Mouse (Mus musculus) gastrocnemius, postnatal 10 days (tissue): Measurements from ENCODE around the gene Amh. TPM values are rescaled to one million over a fixed set of nuclear protein-coding genes. Genes with fewer than 3 reads are reported as not detected.

ENCODE experiments used
- DNase-seq: peaks from one replicate; pipeline ENCODE4 v3.0.0; 2021; ENCODE audit warnings: mixed read lengths
- long read RNA-seq, 2 experiments: library from polyadenylated mRNA; stranded (forward); transcript quantifications; one replicate each; pipeline ENCODE4 v2.0.0; 2021
- total RNA-seq, 2 experiments: library from RNA; stranded (reverse); gene quantifications; 2 replicates each; pipeline ENCODE4 v1.2.3; 2021

Amh gene
- total RNA-seq, result under 1 TPM; 0.20 to 0.52 TPM
- long read RNA-seq, experiment 1, result 0 reads
- long read RNA-seq, experiment 2, result 0 reads

DNA sequence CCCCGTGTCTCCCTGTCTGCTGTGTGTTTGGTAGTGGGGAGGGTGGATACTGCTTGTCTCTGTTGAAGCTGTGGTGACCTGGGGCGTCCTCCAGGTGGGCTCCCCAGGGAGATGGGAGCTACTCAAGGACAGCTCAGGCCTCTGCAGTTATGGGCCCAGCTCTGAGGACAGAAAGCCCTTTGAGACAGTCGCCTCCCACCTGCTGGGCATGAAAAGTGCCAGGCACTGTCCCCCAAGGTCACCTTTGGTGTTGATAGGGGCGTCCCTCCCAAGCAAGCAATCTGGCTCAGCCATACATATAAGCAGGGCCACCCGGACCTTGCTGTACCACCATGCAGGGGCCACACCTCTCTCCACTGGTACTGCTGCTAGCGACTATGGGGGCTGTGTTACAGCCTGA lies at the start of gene Amh:
TSS of gene Amh (plus strand) at position 328 of the 400 bp plus-strand sequence.
- no peak for DNase-seq

DNA sequence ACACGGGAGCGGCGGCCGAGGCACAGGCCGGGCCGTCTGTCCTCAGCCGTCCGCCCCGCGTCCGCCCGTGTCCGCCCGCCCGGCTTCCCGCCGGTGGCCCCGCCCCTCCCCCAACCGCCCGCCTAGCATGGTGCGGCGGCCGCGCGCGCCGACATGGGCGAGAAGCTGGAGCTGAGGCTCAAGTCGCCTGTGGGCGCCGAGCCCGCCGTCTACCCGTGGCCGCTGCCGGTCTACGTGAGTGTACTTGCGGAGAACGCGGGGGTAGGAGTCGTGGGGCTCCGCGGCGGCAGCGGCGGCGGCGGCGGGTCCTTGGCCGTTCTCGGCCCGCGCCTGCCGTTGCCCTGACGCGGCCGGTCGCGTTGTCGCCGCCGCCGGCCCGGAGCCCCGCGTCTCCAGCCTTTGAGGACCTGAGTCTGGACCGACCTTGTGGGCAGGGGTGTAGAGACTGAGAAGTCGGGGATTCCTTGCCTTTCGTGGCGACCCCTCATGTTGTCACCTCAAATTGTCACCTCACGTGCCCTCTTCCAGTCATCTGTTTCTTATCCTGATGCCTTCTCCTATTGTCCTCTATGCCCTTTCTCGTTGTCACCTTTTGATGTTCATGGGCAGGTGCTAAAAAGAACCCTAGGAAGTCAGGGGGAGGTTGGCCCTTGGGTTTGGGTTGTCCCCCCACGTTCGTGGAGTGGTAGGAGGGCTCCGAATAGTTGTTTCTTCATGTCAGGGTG lies 49.6 kb upstream of the Amh start:
- no peak for DNase-seq

DNA sequence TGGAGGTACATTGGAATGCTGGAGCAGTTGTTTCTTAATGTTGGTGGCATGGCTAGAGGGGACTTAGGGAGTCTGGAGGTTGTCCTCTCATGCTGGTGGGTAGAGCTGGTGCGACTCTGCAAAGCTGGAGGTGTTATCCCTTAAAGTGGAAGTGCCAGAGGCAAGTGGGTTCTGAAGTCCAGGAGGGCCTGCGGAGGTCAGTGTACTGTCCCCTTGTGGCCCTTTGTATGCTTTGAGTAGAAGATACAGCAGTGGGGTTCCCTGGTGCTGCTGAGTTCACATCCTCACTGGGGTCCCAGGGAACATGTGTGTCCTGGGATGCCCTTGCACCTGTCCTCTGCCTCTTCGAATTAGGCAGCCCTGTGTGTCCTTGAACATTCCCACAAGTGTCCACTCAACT lies 48.9 kb upstream of the Amh start:
- DNase-seq, result no peak

DNA sequence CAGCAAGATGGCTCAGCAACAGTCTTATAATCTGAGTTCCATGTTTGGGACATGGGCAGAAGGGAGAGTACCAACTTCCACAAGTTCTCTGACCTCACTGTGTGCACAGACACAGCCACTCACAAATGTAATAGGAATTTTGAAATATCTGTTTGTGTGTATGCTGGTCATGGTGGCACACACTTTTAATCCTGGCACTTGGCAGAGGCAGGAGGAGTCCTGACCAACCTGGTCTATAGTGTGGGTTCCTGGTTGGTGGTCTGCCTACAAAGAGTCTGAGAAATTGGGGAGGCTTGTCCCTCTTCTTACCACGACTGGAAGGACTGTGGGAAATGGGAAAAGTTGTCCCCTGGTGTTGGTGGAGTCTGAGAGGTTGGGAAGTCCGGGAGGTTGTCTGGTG lies 48.5 kb upstream of the Amh start:
- DNase-seq, result no peak

DNA sequence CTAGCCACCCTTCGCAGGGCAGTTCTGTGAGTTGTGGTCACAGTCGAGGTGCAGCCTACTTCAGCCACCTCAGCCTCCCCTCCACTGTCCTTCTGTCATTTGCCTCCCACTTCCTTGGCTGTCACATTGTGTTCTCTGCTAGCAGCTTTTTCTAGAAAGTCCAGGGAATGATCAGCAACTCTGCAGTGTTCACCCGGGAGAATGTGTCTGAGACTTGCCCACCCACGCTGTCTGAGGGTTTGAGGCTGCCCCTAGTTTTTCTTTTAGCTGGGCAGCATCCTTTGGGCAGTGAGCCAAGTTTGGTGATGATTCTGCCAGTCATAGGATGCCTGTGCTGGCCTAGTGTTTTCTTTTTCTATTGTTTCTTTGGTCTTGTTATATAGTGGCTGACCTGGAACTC lies 48.1 kb upstream of the Amh start:
- no peak for DNase-seq

DNA sequence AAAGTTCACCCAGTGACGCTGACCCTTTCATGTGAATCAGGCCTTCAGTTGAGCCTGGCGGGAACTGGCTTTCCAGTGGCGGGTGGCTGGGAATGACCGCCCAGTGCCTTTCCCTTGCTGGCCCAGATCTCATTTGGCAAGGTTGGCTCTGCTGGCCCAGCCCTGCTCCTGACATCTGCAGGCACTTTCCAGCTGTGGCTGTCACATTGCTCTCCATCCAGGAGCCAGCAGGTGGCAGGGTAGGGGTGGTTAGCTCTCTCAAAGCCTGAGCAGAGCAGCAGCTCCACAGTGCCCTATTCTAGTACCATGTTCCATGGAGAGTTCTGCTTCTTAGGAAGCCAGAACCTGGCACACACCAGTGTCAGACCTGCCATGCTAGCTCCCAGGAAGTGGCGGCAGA lies 47.3 kb upstream of the Amh start:
- peak; percentile 78 for DNase-seq

DNA sequence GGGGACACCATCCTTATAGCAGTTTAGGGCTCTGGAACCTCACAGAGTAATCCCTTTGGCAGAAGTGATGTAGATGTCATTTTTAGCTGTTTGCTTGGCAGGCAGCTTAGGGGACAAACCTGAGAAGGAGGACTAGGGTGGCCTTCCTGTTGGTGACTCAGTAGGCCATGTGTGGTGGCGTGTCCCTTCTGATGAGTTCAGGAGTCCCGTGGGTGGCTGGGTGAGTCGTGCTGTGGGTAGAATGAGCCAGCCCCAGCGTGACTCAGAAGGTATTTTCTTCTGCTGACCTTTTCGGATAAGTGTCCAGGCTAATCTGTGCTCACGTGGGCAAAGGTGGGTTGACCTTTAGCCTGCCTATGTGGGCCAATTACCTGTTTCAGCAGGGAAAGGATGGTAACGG lies 46.4 kb upstream of the Amh start:
- DNase-seq, result no peak

DNA sequence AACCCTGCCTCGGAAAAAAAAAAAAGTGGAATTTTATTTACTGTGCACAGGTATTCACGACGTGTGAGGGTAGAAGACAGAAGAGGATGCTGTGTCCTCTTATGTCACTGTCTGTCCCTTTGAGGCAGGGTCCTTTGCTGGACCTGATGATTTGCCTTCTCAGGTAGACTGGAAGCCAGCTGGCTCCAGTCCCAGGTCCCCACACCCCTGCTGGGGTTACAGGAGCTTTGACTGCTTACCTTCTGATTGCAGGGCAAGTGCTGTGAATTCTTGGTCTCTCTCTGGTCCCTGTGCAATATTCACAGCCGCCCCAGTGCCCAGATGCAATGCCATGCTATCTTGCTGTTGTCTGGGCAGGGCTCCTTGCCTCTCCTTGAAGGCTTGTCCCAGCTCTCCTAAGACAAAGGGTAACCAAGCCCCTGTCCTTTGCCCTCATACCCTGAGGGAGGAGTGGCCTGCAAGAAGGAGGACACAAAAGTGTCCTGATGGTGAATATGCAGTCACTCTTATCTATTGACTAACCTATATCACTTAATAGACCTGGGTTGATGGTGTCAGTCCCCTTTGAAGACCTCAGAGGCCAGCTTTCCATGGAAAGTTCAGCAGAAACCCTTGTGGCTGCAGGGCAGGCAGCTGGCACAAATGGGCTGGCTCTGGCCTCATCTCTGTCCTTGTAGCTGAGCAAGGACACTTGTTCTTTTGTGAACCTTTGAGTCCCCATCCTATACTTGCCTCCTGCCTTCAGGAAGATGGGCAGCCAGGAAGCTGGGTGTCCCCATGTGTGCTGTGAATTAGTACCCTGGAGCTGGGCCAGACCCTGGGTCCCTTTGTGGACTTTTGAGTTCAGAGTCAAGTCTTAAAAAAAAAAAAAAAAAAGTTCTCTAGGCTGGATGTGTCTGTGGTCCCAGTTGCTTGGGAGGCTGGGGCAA lies 44.2 kb upstream of the Amh start:
- DNase-seq, result no peak

DNA sequence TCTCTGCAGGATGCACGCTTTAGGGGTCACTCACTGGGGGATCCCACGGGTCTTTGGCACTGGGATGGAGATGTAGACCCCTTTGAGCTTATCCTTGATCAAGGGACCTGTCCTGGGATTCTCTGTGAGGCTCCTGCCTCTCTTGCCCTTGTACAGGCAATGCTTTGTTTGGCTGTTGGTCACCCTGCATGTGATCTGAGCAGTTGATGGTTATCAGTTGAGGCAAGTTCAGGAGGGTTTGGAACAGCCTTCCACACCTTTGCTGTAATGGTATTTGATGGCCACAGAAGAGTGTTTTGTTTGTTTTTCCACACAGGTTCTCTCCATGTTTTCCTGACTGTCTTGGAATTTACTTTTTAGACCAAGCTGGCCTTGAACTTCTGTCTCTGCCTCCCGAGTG lies 43.2 kb upstream of the Amh start:
- no peak for DNase-seq

DNA sequence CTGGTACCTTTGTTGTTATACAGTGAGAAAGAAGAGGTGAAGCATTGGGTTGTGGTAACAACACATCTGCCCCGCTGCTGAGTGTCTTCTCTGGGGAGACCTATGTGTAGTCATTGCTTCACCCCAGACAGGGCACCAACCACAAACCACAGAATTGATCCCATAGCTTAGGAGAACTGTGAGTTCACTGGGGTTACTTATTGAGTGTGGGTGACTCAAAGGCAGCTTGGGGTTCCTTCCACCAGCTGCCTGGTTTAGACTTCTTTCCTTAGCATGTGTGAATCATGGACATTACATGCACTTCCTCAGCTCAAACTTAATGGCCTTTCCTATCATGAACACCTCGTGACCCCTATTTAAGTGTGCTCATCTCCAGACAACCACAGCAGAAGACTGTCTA lies 41.5 kb upstream of the Amh start:
- DNase-seq, result no peak

DNA sequence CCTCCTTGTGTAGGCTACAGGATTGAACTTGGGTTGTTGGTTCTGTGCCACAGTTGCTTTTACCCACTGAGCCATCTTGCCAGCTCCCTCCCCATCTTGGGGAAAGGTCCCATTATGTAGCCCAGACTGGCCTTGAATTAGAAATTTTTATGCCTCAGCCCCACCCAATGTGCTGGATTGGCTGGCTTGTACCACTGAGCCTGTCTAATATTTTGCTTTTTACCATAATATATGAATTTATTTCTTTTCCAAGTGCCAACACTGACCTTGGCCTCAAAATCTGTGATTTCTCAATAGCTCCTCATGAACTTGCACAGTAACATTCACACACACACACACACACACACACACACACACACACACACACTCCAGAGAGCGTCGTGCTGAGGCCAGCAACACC lies 39.3 kb upstream of the Amh start:
- no peak for DNase-seq

DNA sequence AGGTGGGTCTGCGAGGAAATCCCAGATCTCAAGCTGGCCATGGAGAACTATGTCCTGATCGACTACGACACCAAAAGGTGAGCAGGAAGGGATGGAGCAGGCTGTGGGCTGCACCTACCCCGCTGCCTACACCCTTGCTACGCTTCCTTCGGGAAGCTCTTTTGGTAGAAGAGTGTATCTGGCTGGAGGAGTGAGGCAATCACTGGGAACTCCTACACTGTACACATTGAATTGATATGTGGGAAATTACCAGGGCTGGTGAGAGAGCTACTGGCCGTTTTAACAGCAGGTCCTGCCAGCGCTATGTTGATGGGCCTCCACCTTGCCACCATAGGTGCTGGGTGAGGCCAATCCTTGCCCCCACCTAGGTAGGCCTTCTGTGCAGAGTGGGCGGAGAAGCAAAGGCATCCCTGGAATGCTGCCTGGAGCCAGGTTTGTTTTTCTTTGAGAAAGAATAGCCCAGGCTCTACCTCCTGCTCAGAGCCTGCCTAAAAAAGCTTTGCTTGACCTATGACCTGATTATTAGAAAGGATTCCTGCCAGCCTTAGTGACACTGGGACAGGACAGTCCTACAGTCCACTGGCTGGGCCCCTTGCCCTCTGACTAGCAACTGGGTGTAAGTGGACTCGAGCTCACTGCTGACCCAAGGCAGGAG lies 38.8 kb upstream of the Amh start:
- no peak for DNase-seq

DNA sequence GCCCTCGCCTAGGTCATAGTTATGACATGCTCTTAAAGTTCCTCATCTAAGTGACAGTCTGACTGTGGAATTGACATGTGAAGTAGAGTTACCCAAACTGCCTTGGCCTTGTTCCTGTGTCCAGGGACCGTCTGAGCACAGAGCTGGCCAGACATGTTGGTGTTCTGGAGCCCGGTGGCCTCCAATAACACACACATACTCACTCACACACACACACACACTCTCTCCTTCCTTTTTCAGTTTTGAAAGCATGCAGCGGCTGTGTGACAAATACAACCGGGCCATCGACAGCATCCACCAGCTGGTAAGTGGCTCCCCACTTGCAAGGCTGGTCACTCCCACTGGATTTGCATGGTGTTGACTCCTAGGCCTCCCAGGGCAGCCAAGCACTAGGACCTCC lies 36.7 kb upstream of the Amh start:
- no peak for DNase-seq

DNA sequence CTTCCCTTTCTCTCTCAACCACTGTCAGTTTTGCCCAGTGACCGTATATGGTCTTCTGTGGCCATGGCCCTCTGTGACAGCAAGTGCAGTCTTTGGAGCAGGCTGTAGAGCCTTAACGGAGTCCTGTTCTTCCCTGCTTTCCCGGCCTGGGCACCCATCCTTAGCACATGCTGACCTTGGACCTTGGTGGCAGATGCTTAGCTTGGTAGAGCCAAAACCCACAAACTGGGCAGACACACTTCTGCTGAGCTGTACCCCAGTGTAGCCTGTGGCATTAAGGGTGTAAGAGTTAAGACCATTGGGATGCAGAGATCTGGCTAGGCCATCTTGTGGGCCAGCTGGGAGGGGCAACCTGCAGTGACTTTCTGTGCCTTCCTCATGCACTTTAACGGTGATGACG lies 31.2 kb upstream of the Amh start:
- no peak for DNase-seq

DNA sequence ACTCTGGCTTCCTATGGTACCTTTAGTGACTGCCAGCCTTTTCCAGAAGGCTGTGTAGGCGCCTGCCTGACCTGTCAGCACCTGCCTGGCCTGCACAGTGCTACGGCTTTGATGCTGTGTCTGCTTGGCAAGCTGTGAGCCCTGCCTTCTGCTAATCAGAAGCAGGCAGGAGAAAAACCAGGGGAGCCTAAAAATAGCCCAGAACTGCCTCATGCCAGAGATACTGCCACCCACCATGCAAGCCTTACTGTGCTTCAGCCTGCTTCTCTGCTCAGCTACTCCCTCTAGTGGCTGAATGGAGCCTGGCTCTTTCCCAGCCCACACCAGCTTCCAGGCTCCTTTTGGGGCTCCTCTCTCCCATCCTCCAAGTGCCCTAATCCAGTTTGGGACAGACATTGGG lies 30.5 kb upstream of the Amh start:
- DNase-seq, result peak; percentile 83

DNA sequence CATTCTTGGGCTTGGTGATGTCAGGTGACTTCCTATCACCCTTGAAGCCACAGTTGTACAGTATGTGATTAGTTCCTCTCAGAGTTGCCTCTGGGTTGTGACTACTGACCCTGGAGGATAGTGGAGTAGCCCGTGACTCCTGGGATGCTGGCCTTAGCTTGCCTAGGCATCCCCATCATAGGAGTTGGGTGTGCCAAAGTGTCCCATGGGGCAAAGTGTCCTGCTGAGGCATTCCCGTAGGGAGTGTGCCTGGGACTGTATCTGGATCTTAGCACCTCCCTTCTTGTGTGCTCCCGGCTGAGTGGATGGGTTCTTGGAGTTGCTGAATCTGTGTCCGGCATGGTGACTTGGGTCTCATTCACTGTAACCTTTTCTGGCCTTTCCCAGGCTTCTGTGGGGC lies 30.1 kb upstream of the Amh start:
- DNase-seq, result no peak

DNA sequence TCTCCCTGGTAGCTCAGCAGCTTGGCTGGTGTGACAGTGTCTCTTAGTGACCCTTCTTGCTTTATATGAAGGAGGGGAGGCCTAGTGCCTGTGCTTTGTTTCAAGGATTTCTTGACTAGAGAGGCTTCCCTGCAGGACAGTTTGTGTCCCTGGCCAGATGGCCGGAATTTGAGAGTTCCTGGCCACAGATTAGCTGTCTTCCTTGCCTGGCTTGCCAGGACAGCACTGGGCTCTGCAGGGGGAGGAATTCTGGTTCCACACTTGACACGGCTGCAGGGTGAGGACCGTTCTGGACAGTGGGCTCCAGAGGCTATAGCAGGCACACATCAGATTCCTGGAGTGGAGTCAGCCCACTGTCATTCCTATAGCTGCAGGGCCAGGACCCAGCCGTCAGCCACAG lies 29.3 kb upstream of the Amh start:
- DNase-seq, result no peak

DNA sequence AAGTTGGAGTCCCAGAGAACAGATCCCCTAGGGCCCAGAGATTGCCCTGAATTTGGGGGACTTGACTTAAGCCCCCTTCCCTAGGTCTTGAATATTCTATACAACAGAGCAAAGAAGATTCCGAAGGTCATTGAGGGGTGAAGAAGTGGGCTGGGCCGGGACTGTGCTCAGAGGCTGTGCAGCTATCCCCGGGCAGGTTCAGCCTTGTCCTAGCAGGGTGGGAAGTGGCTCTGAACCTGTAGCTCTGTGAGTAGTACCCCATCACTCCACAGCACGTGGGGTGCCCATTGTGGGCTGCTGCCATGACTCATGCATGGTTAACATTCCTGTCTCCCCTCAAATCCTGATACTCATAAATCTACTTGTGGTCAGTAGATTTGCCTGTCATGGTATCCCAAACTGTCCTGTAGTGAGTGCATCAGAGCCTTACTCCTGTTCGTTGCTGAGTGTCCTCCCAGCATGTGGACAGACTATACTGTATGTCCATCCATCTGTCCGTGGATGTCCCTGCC lies 28.6 kb upstream of the Amh start:
- DNase-seq, result no peak

DNA sequence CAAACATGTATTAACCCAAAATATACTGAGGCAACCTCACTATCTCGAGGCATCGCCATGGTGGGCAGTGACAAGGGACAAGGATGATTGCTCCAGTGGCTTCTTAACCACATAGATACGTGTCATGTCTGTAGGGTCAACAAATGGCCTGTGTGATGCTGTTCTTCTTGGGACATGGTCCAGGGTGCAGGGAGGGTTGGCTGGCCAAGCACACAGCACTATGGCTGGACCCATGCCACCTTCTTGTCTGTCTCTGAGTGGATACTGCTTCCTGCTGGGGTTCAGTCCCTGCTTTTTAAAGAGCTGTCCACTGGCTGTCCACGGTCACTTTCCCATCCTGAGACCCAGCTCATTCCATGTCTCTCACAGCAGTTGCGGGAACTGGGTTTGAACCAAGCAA lies 27.9 kb upstream of the Amh start:
- DNase-seq, result no peak

DNA sequence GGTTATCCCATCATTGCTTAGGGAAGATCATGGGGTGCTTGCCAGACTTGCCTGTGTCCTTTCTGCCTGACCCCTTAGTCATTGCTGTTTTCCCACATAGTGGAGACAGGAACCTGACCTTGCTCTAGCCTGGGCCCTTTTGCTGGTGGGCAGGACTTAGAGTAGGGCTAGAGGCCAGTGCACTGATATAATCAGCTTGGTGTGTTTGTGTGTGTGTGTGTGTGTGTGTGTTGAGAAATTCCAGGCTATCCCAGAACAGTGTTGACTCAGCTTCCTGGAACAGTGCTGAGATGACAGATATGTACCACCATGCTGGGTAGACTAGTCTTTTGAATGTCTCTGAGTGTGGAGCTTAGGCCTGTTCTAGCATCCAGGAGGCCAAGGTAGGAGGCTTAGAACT lies 25.5 kb upstream of the Amh start:
- DNase-seq, result no peak

DNA sequence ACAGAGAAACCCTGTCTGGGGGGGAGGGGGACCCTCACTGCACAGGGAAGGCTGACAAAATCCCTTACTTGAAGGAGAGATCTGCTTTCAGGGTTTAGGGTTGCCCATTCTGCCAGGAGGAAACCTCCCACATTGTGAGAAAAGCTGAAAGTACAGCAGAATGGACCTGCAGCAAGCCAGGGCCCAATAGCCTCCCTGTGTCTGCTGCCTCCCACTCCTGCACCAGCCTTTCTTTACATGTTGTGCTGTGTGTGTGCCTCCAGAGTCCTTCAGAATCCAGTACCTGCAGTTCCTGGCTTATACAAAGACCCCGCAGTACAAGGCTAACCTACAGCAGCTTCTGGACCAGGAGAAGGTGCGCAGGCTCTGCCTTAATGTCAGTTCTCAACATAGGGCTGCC lies 20.7 kb upstream of the Amh start:
- DNase-seq, result no peak

DNA sequence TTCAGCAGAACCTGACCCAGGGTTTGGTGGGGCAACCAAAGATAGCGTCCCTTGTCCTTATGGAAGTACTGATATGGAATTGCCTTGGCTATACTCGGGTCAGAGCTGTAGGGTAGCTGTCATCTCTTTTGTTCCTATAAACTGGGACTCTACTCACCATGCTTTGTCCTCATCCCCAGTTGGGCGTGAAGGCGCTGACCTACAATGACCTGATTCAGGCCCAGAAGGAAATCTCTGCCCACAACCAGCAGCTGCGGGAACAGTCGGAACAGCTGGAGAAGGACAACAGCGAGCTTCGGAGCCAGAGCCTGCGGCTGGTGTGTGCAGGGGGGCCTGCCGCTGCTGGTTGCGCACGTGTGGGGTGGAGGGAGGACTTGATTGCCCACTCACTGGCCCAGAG lies 20.2 kb upstream of the Amh start:
- DNase-seq, result no peak

DNA sequence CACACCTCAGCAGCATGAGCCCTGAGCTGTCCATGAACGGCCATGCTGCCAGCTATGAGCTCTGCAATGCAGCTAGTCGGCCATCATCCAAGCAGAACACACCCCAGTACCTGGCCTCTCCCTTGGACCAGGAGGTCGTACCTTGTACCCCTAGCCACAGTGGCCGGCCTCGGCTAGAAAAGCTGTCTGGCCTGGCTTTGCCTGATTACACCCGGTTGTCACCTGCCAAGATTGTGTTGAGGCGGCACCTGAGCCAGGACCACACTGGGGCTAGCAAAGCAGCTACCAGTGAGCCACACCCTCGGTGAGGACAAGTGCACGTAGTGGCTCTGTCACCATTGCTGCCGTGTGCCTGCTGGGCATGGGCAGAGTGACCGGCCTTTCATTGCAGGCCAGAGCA lies 19.1 kb upstream of the Amh start:
- DNase-seq, result no peak
